Mouse (Mus musculus) limb, embryonic 13.5 days (tissue): Measurements from ENCODE around the gene BC051019. TPM values are rescaled to one million over a fixed set of nuclear protein-coding genes. Genes with fewer than 3 reads are reported as not detected.

ENCODE experiments used
- ATAC-seq: fragments of 200-750 bp; cut with Nextera tagmentation; 2 replicates; pipeline ENCODE4 v1.8.0; 2017; ENCODE audit warnings: low read depth, moderate number of reproducible peaks, moderate TSS enrichment; ENCODE audit not compliant: low FRiP score
- H3K27ac ChIP-seq: fragments of 300-500 bp; sonication (generic); 2 replicates; pipeline ENCODE4 v1.5.1; 2015; ENCODE audit warnings: inconsistent platforms, mild to moderate bottlenecking, moderate library complexity
- H3K27me3 ChIP-seq: fragments of 300-500 bp; sonication (generic); 2 replicates; pipeline ENCODE4 v1.6.1; 2015; ENCODE audit warnings: mild to moderate bottlenecking, inconsistent platforms
- H3K36me3 ChIP-seq: fragments of 300-500 bp; sonication (generic); 2 replicates; pipeline ENCODE4 v1.6.1; 2015; ENCODE audit warnings: inconsistent platforms, mild to moderate bottlenecking, moderate library complexity
- H3K4me1 ChIP-seq: fragments of 300-500 bp; sonication (generic); 2 replicates; pipeline ENCODE4 v1.6.1; 2015; ENCODE audit warnings: inconsistent platforms
- H3K4me2 ChIP-seq: fragments of 300-500 bp; sonication (generic); replicated peaks from 2 replicates; pipeline ENCODE4 v1.6.1; 2015; ENCODE audit warnings: inconsistent platforms, mild to moderate bottlenecking, moderate library complexity
- H3K4me3 ChIP-seq: fragments of 300-500 bp; sonication (generic); 2 replicates; pipeline ENCODE4 v1.5.1; 2015; ENCODE audit warnings: moderate library complexity, mild to moderate bottlenecking, inconsistent platforms
- H3K9ac ChIP-seq: fragments of 300-500 bp; sonication (generic); 2 replicates; pipeline ENCODE4 v1.6.1; 2015; ENCODE audit warnings: mild to moderate bottlenecking, inconsistent platforms
- H3K9me3 ChIP-seq: fragments of 300-500 bp; sonication (generic); 2 replicates; pipeline ENCODE4 v1.6.1; 2016; ENCODE audit warnings: inconsistent platforms
- WGBS: fragments of 180-500 bp; shearing (Covaris S2); methylation state at CpG from one replicate; pipeline ENCODE4 v1.1.7; 2015; 5-methylcytosine and 5-hydroxymethylcytosine counted together
- polyA plus RNA-seq: library from polyadenylated mRNA; unstranded; fragments of >200 nt; fragmentation: Nextera tagmentation; extraction: Ambion mirVana; gene quantifications from 2 replicates; pipeline ENCODE4 v1.2.1, GENCODE M21; 2015

BC051019 gene
- polyA plus RNA-seq, 1 experiment from 2014 or later: 0.19 TPM

GRCm38 (mm10) chr7:109704461-109704860 lies 19.2 kb downstream of the BC051019 start:
- 73% methylated on average over 3 of the region's 3 CpGs for WGBS
- no peak for ATAC-seq
- H3K9ac ChIP-seq: no peak overlapping the region

GRCm38 (mm10) chr7:109704016-109704377 lies 19.7 kb downstream of the BC051019 start:
- peak overlapping the region; percentile 82 for H3K9ac ChIP-seq
- ATAC-seq: no peak

More at GRCm38 (mm10) chr7:109704461-109704860, 19.2 kb downstream of the BC051019 start:
- H3K27me3 ChIP-seq: no peaks in the 10 kb centered on the region
- H3K36me3 ChIP-seq: 0 out of 2 replicates have a peak, but pooled peaks cover 4% of the 10 kb centered on the region
- peak overlapping the region; percentile 79 for H3K4me2 ChIP-seq
- H3K27ac ChIP-seq: no peak overlapping the region
- H3K4me3 ChIP-seq: peak overlapping the region; percentile 70
- peaks cover 29% of the 10 kb centered on the region for H3K4me1 ChIP-seq
- no peaks in the 10 kb centered on the region for H3K9me3 ChIP-seq

GRCm38 (mm10) chr7:109703190-109704015 lies 20.2 kb downstream of the BC051019 start, which contains the start of the genes St5 and Akip1:
TSS of gene St5 (minus strand) at chr7:109703605.
TSS of gene Akip1 (plus strand) at chr7:109703690.
- Histone ChIP-seq H3K9ac (peak within 1 kb of the TSS; percentile 82), H3K9me3 (no peaks in the 10 kb centered on the region), H3K4me2 (peak within 1 kb of the TSS; percentile 79), H3K27me3 (no peaks in the 10 kb centered on the region), H3K4me3 (peak within 1 kb of the TSS; percentile 70), H3K27ac (peak within 1 kb of the TSS; percentile 73), H3K4me1 (peaks cover 19% of the 10 kb centered on the region), H3K36me3 (0 out of 2 replicates have a peak, but pooled peaks cover 3% of the 10 kb centered on the region)
- peak; percentile 95 for ATAC-seq
- WGBS: under 1% methylated on average over 61 of the region's 61 CpGs

More at GRCm38 (mm10) chr7:109704016-109704377, 19.7 kb downstream of the BC051019 start:
- 4% methylated on average over 17 of the region's 17 CpGs for WGBS
- no peaks in the 10 kb centered on the region for H3K9me3 ChIP-seq
- peaks cover 25% of the 10 kb centered on the region for H3K4me1 ChIP-seq
- H3K27ac ChIP-seq: peak overlapping the region; percentile 73
- H3K36me3 ChIP-seq: 0 out of 2 replicates have a peak, but pooled peaks cover 3% of the 10 kb centered on the region
- peak overlapping the region; percentile 70 for H3K4me3 ChIP-seq
- H3K27me3 ChIP-seq: no peaks in the 10 kb centered on the region
- peak overlapping the region; percentile 79 for H3K4me2 ChIP-seq

- Histone ChIP-seq H3K9ac (no peak overlapping the region), H3K36me3 (0 out of 2 replicates have a peak, but pooled peaks cover 3% of the 10 kb centered on the region), H3K27me3 (no peaks in the 10 kb centered on the region), H3K9me3 (no peaks in the 10 kb centered on the region), H3K4me2 (peak overlapping the region; percentile 79), H3K4me1 (peaks cover 16% of the 10 kb centered on the region), H3K4me3 (peak overlapping the region; percentile 70), H3K27ac (no peak overlapping the region)
- 37% methylated on average over 4 of the region's 4 CpGs for WGBS
- no peak for ATAC-seq
Measured at GRCm38 (mm10) chr7:109702721-109703120, 20.9 kb downstream of the BC051019 start.

- H3K27ac ChIP-seq: no peak overlapping the region
- no peak overlapping the region for H3K9ac ChIP-seq
- H3K4me1 ChIP-seq: peaks cover 6% of the 10 kb centered on the region; the same call in 1 of the 2 replicates
- no peaks in the 10 kb centered on the region for H3K9me3 ChIP-seq
- no peak overlapping the region for H3K4me3 ChIP-seq
- H3K36me3 ChIP-seq: no peaks in the 10 kb centered on the region
- no peak for ATAC-seq
- H3K4me2 ChIP-seq: no peak overlapping the region
- no peaks in the 10 kb centered on the region for H3K27me3 ChIP-seq
Measured at GRCm38 (mm10) chr7:109700213-109700612, 23.4 kb downstream of the BC051019 start.

- WGBS: 95% methylated on average over 10 of the region's 10 CpGs
- no peak overlapping the region for H3K4me3 ChIP-seq
- no peaks in the 10 kb centered on the region for H3K27me3 ChIP-seq
Measured at GRCm38 (mm10) chr7:109695339-109695726, 28.3 kb downstream of the BC051019 start.

GRCm38 (mm10) chr7:109694576-109695338 lies 28.9 kb downstream of the BC051019 start:
- WGBS: 83% methylated on average over 13 of the region's 13 CpGs
- no peaks in the 10 kb centered on the region for H3K9me3 ChIP-seq
- no peak overlapping the region for H3K27ac ChIP-seq
- H3K4me2 ChIP-seq: no peak overlapping the region
- no peaks in the 10 kb centered on the region for H3K27me3 ChIP-seq
- H3K4me3 ChIP-seq: no peak overlapping the region
- no peak overlapping the region for H3K9ac ChIP-seq
- H3K4me1 ChIP-seq: no peaks in the 10 kb centered on the region
- no peaks in the 10 kb centered on the region for H3K36me3 ChIP-seq
- no peak for ATAC-seq

More at GRCm38 (mm10) chr7:109695339-109695726, 28.3 kb downstream of the BC051019 start:
- Histone ChIP-seq H3K27ac (no peak overlapping the region), H3K4me1 (no peaks in the 10 kb centered on the region), H3K36me3 (no peaks in the 10 kb centered on the region), H3K9ac (no peak overlapping the region), H3K9me3 (no peaks in the 10 kb centered on the region), H3K4me2 (no peak overlapping the region)
- no peak for ATAC-seq

GRCm38 (mm10) chr7:109690961-109691360 lies 32.7 kb downstream of the BC051019 start:
- Histone ChIP-seq H3K27me3 (no peaks in the 10 kb centered on the region), H3K4me1 (peaks cover 7% of the 10 kb centered on the region)
- no peak for ATAC-seq

GRCm38 (mm10) chr7:109690101-109690500 lies 33.5 kb downstream of the BC051019 start:
- Histone ChIP-seq H3K4me2 (no peak overlapping the region), H3K4me1 (peaks cover 7% of the 10 kb centered on the region), H3K9ac (no peak overlapping the region), H3K9me3 (no peaks in the 10 kb centered on the region), H3K4me3 (no peak overlapping the region), H3K27ac (no peak overlapping the region), H3K36me3 (no peaks in the 10 kb centered on the region), H3K27me3 (no peaks in the 10 kb centered on the region)
- no peak for ATAC-seq
- 85% methylated on average over 3 of the region's 3 CpGs for WGBS

More at GRCm38 (mm10) chr7:109690961-109691360, 32.7 kb downstream of the BC051019 start:
- H3K9me3 ChIP-seq: no peaks in the 10 kb centered on the region
- WGBS: 88% methylated on average over 5 of the region's 5 CpGs
- H3K4me3 ChIP-seq: no peak overlapping the region
- H3K4me2 ChIP-seq: no peak overlapping the region
- H3K9ac ChIP-seq: no peak overlapping the region
- H3K27ac ChIP-seq: no peak overlapping the region
- no peaks in the 10 kb centered on the region for H3K36me3 ChIP-seq

- Histone ChIP-seq H3K4me3 (no peak overlapping the region), H3K36me3 (no peaks in the 10 kb centered on the region), H3K9me3 (no peaks in the 10 kb centered on the region), H3K9ac (no peak overlapping the region), H3K27ac (no peak overlapping the region), H3K4me1 (peaks cover 7% of the 10 kb centered on the region), H3K4me2 (no peak overlapping the region), H3K27me3 (no peaks in the 10 kb centered on the region)
- ATAC-seq: no peak
- 51% methylated on average over 9 of the region's 9 CpGs for WGBS
Measured at GRCm38 (mm10) chr7:109686585-109687128, 37.0 kb downstream of the BC051019 start.

GRCm38 (mm10) chr7:109680879-109681278 lies 42.8 kb downstream of the BC051019 start:
- Histone ChIP-seq H3K9ac (no peak overlapping the region), H3K27me3 (no peaks in the 10 kb centered on the region), H3K4me2 (no peak overlapping the region), H3K9me3 (no peaks in the 10 kb centered on the region), H3K27ac (no peak overlapping the region), H3K36me3 (no peaks in the 10 kb centered on the region), H3K4me1 (no peaks in the 10 kb centered on the region), H3K4me3 (no peak overlapping the region)
- WGBS: 90% methylated on average over 1 of the region's 1 CpGs
- no peak for ATAC-seq

- no peak overlapping the region for H3K9ac ChIP-seq
- no peaks in the 10 kb centered on the region for H3K36me3 ChIP-seq
- H3K27ac ChIP-seq: no peak overlapping the region
- 91% methylated on average over 2 of the region's 2 CpGs for WGBS
- ATAC-seq: no peak
- no peak overlapping the region for H3K4me2 ChIP-seq
- H3K27me3 ChIP-seq: no peaks in the 10 kb centered on the region
- H3K9me3 ChIP-seq: no peaks in the 10 kb centered on the region
- no peaks in the 10 kb centered on the region for H3K4me1 ChIP-seq
- H3K4me3 ChIP-seq: no peak overlapping the region
Measured at GRCm38 (mm10) chr7:109680284-109680683, 43.4 kb downstream of the BC051019 start.
